Mouse (Mus musculus): ENCODE measurements at regions not wholly inside any gene's neighbourhood (a gene's known extent, or its start where the extent isn't known, plus 50 kb on each side); places are given as distances from the start of the nearest gene placed in this dataset.

- DNase-seq = peak; percentile 2
Measured at GRCm38 (mm10) chr13:82187196-82187595, 404.3 kb downstream of the Cetn3 start.

- no peak for DNase-seq
Measured at GRCm38 (mm10) chr13:82200739-82201138, 417.9 kb downstream of the Cetn3 start.

GRCm38 (mm10) chr13:82225430-82225829, 442.6 kb downstream of the Cetn3 start:
- no peak for DNase-seq

GRCm38 (mm10) chr13:82233901-82234300, 451.0 kb downstream of the Cetn3 start:
- DNase-seq = no peak

- no peak for DNase-seq
Measured at GRCm38 (mm10) chr13:82246231-82246630, 463.4 kb downstream of the Cetn3 start.

GRCm38 (mm10) chr13:82250361-82250760, 467.5 kb downstream of the Cetn3 start:
- DNase-seq = no peak

- no peak for DNase-seq
Measured at GRCm38 (mm10) chr13:82258491-82258935, 475.6 kb downstream of the Cetn3 start.

- peak; percentile 22 for DNase-seq
Measured at GRCm38 (mm10) chr13:82264236-82264635, 481.4 kb downstream of the Cetn3 start.

GRCm38 (mm10) chr13:82265170-82265569, 482.3 kb downstream of the Cetn3 start:
- DNase-seq = no peak

GRCm38 (mm10) chr13:82265736-82266135, 482.9 kb downstream of the Cetn3 start:
- no peak for DNase-seq

- no peak for DNase-seq
Measured at GRCm38 (mm10) chr13:82274733-82275132, 491.9 kb downstream of the Cetn3 start.

GRCm38 (mm10) chr13:82276001-82276400, 493.1 kb downstream of the Cetn3 start:
- no peak for DNase-seq

GRCm38 (mm10) chr13:82280744-82281143, 497.9 kb downstream of the Cetn3 start:
- peak; percentile 17 for DNase-seq

- no peak for DNase-seq
Measured at GRCm38 (mm10) chr13:82295834-82296233, 513.0 kb downstream of the Cetn3 start.

- no peak for DNase-seq
Measured at GRCm38 (mm10) chr13:82304227-82304626, 521.4 kb downstream of the Cetn3 start.

GRCm38 (mm10) chr13:82305076-82305475, 522.2 kb downstream of the Cetn3 start:
- DNase-seq = peak; percentile 6

- DNase-seq = no peak
Measured at GRCm38 (mm10) chr13:82308336-82308735, 525.5 kb downstream of the Cetn3 start.

GRCm38 (mm10) chr13:82316573-82317202, 533.8 kb downstream of the Cetn3 start:
- DNase-seq = no peak

- no peak for DNase-seq
Measured at GRCm38 (mm10) chr13:82317203-82317580, 534.3 kb downstream of the Cetn3 start.

- no peak for DNase-seq
Measured at GRCm38 (mm10) chr13:82318395-82318794, 535.5 kb downstream of the Cetn3 start.

GRCm38 (mm10) chr13:82354355-82354754, 571.5 kb downstream of the Cetn3 start:
- DNase-seq = no peak

GRCm38 (mm10) chr13:82355296-82355695, 572.4 kb downstream of the Cetn3 start:
- DNase-seq = no peak

- DNase-seq = no peak
Measured at GRCm38 (mm10) chr13:82359442-82359841, 576.6 kb downstream of the Cetn3 start.

- no peak for DNase-seq
Measured at GRCm38 (mm10) chr13:82360711-82361110, 577.8 kb downstream of the Cetn3 start.

- no peak for DNase-seq
Measured at GRCm38 (mm10) chr13:82361379-82361778, 578.5 kb downstream of the Cetn3 start.
